Mouse (Mus musculus) myocyte (in vitro differentiated cells): Measurements from ENCODE around the gene Stradb.

Experiments used
- MYOG ChIP-seq, 3 experiments: IDR thresholded peaks; one replicate each; pipeline ENCODE4 v1.6.1; 2011; ENCODE audit warnings: control low read depth in 2 of 3, low read depth in 2 of 3, mild to moderate bottlenecking in 2 of 3; ENCODE audit not compliant: insufficient read length in 2 of 3, control insufficient read depth in 1 of 3, insufficient read depth in 1 of 3
- POLR2A ChIP-seq: IDR thresholded peaks from one replicate; pipeline ENCODE4 v1.6.1; 2011; ENCODE audit warnings: low read depth, mild to moderate bottlenecking, control low read depth, moderate library complexity; ENCODE audit not compliant: insufficient read length
- POLR2AphosphoS2 ChIP-seq: IDR thresholded peaks from one replicate; pipeline ENCODE4 v1.6.1; 2011; ENCODE audit warnings: low read depth, control low read depth; ENCODE audit not compliant: insufficient read length
- SRF ChIP-seq: IDR thresholded peaks from one replicate; pipeline ENCODE4 v1.6.1; 2011; ENCODE audit warnings: low read depth; ENCODE audit not compliant: control insufficient read depth, insufficient read length
- TCF12 ChIP-seq: IDR thresholded peaks from one replicate; pipeline ENCODE4 v1.6.1; 2011; ENCODE audit warnings: mild to moderate bottlenecking, control low read depth; ENCODE audit not compliant: poor library complexity, insufficient read depth, severe bottlenecking
- TCF3 ChIP-seq: IDR thresholded peaks from one replicate; pipeline ENCODE4 v1.6.1; 2011; ENCODE audit warnings: low read depth, control low read depth; ENCODE audit not compliant: insufficient read length

DNA sequence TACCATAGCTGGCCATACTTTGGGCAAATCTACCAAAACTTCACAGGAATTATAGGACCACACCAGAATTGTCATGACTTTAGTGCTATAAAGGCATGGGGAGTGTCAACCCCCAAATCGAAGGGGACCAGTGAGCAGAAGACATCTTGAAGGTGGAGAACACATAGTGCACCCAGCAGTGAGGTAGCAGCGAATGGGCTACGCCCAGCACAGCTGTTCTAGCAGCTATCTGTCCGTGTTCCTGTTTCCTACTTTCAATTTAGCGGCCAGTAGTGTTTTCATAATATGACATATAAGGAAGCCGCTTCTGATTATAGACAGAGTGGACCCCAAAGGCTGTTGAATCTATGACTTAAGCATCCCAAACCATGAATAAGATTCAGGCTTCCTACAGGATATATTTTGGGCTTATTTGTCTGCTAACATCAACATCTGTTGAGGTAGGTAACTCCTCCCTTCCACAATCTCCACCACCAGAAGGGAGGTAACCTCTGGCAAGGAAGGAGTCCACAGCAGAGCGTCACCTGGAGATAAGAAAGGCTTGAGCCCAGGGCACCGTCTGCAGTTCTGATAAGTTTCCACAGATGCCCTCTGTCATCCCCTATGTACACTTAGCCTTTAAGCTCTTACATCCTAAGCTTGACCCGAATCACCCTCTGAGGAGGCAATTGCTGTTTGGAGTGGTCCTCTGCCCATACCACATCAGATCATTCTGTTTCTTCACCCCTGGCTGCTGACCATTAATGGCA lies 19.5 kb upstream of the Stradb start:
- no peak for TF ChIP-seq MYOG (IDR thresholded peaks at IDR 0.05; ENCODE audit: control insufficient read depth in 1 of 3, insufficient read depth in 1 of 3, insufficient read length in 2 of 3, low read depth in 2 of 3)
- TF ChIP-seq POLR2A: no peak
- no peak for TF ChIP-seq TCF12
- no peak for TF ChIP-seq SRF
- TF ChIP-seq TCF3: no peak
- TF ChIP-seq POLR2AphosphoS2: no peak
